Mouse (Mus musculus): ENCODE results near the gene Vav3.

The Vav3 gene

GRCm38 (mm10) chr3:109340274-109341070 lies at the start of gene Vav3:
Gene Vav3, plus strand, starts transcription at chr3:109340653.
- DNase-seq (ENCODE audit: low spot score in 2 of 2) = peak; percentile 50 to 79

- DNase-seq (ENCODE audit: low spot score in 2 of 2) = no peak
These were observed 41.6 kb upstream of the Vav3 start for GRCm38 (mm10) chr3:109298857-109299256.

- DNase-seq (ENCODE audit: low spot score in 2 of 2) = no peak
These were observed 41.0 kb upstream of the Vav3 start for GRCm38 (mm10) chr3:109299303-109300074.

GRCm38 (mm10) chr3:109302059-109302458 lies 38.4 kb upstream of the Vav3 start:
- no peak for DNase-seq (ENCODE audit: low spot score in 2 of 2)

- no peak for DNase-seq (ENCODE audit: low spot score in 2 of 2)
These were observed 33.0 kb upstream of the Vav3 start for GRCm38 (mm10) chr3:109307406-109307805.

GRCm38 (mm10) chr3:109308468-109308867 lies 32.0 kb upstream of the Vav3 start:
- DNase-seq (ENCODE audit: low spot score in 2 of 2) = no peak

- no peak for DNase-seq (ENCODE audit: low spot score in 2 of 2)
These were observed 30.9 kb upstream of the Vav3 start for GRCm38 (mm10) chr3:109309317-109310265.

- DNase-seq (ENCODE audit: low spot score in 2 of 2) = no peak
These were observed 29.2 kb upstream of the Vav3 start for GRCm38 (mm10) chr3:109311172-109311824.

GRCm38 (mm10) chr3:109311875-109312274 lies 28.6 kb upstream of the Vav3 start:
- DNase-seq (ENCODE audit: low spot score in 2 of 2) = no peak

- DNase-seq (ENCODE audit: low spot score in 2 of 2) = no peak
These were observed 27.0 kb upstream of the Vav3 start for GRCm38 (mm10) chr3:109313501-109313900.

- no peak for DNase-seq (ENCODE audit: low spot score in 2 of 2)
These were observed 18.2 kb upstream of the Vav3 start for GRCm38 (mm10) chr3:109322225-109322624.

GRCm38 (mm10) chr3:109323447-109324300 lies 16.8 kb upstream of the Vav3 start:
- DNase-seq (ENCODE audit: low spot score in 2 of 2) = no peak

- no peak for DNase-seq (ENCODE audit: low spot score in 2 of 2)
These were observed 13.3 kb upstream of the Vav3 start for GRCm38 (mm10) chr3:109327128-109327527.

GRCm38 (mm10) chr3:109332755-109333154 lies 7.7 kb upstream of the Vav3 start:
- DNase-seq (ENCODE audit: low spot score in 2 of 2) = no peak

- no peak for DNase-seq (ENCODE audit: low spot score in 2 of 2)
These were observed 5.0 kb upstream of the Vav3 start for GRCm38 (mm10) chr3:109335470-109335869.

GRCm38 (mm10) chr3:109339290-109339689 lies 1.2 kb upstream of the Vav3 start:
- no peak for DNase-seq (ENCODE audit: low spot score in 2 of 2)

GRCm38 (mm10) chr3:109339941-109340273 lies 546 bp upstream of the Vav3 start:
- peak in 1 of 2 experiments; percentile 67 for DNase-seq (ENCODE audit: low spot score in 2 of 2)

GRCm38 (mm10) chr3:109341071-109341480 lies 623 bp downstream of the Vav3 start:
- DNase-seq (ENCODE audit: low spot score in 2 of 2) = no peak

GRCm38 (mm10) chr3:109341631-109342030 lies 1.2 kb downstream of the Vav3 start:
- DNase-seq (ENCODE audit: low spot score in 2 of 2) = peak; percentile 37 to 71

- DNase-seq (ENCODE audit: low spot score in 2 of 2) = no peak
These were observed 11.7 kb downstream of the Vav3 start for GRCm38 (mm10) chr3:109351956-109352684.

All from spleen, postnatal 4 days (tissue).